Mouse (Mus musculus): ENCODE results near the gene Rnf121. TPM values are rescaled to one million over a fixed set of nuclear protein-coding genes. Genes with fewer than 3 reads are reported as not detected.

Gene Rnf121
- total and polyA plus RNA-seq, 3 experiments: 10.3 to 24.8 (median 20.4) TPM

- H3K9ac ChIP-seq (ENCODE audit: insufficient read depth, low read depth): no peak overlapping the region
- no peaks in the 10 kb centered on the region for H3K9me3 ChIP-seq (replicated peaks; ENCODE audit: low read length)
- no peak overlapping the region for H3K27ac ChIP-seq (ENCODE audit: insufficient read depth, low read depth)
- peak overlapping the region; percentile 42 to 55 (median 44) for H3K4me3 ChIP-seq (replicated peaks in 1 of 3; ENCODE audit: low read depth in 2 of 3, low read length in 2 of 3, poor library complexity in 1 of 3)
- H3K79me2 ChIP-seq (replicated peaks; ENCODE audit: control insufficient read depth, extremely low read depth, insufficient read depth, poor library complexity, severe bottlenecking): no peaks in the 10 kb centered on the region
- in situ Hi-C loops (cut with MboI; ENCODE audit: low pct_ligation_motif_present, low pct_unique_long_range_greater_than_20kb, low sequenced_read_pairs) (no loop called here), dilution Hi-C loops (cut with MboI; ENCODE audit: extremely low pct_ligation_motif_present, extremely low pct_unique_long_range_greater_than_20kb, low sequenced_read_pairs) (no loop called here)
- DNase-seq (ENCODE audit: extremely low read depth): peak; percentile 68
- peaks cover 0 to 18% of the 10 kb centered on the region in 2 experiments for H3K36me3 ChIP-seq (replicated peaks in 1 of 2; ENCODE audit: control insufficient read depth in 1 of 2, insufficient read depth in 1 of 2, low read length in 1 of 2)
- no peak for TF ChIP-seq SIN3A (IDR thresholded peaks at IDR 0.05; ENCODE audit: low read length)
- peak; percentile 38; the same call in 1 of the 2 replicates for TF ChIP-seq POLR2A (IDR thresholded peaks at IDR 0.05; ENCODE audit: low read depth, low read length)
- H3K4me1 ChIP-seq (ENCODE audit: control insufficient read depth in 1 of 2, insufficient read depth in 2 of 2): peaks cover 0 to 25% of the 10 kb centered on the region in 2 experiments; a peak in 3 of 4 replicates
- no peaks in the 10 kb centered on the region for H3K27me3 ChIP-seq (replicated peaks)
- no peak overlapping the region for H3K4me2 ChIP-seq (ENCODE audit: insufficient read depth, low read depth, poor library complexity, severe bottlenecking)
These were observed 37.4 kb upstream of the Rnf121 start for GRCm38 (mm10) chr7:102102696-102103095.

DNA sequence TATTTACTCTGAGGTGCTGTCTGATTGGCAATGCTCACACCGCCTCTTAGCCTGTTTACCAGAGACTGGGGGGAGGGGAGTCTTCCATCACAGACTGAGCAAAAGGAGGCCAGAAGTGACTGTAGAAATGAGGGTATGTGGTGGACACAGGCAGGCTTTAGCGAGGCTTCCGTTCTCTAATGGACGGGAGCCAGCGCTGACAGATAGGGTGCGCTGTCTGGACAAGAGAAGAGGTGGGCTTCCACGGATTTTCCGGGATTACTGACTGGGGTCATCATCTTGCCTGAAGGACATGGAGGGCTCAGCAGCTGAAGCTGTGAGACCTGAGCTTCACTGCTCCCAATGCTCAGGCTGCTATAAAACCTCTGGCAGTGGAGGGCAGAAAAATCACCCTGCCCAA, 37.0 kb upstream of the Rnf121 start:
- Histone ChIP-seq H3K79me2 (replicated peaks; ENCODE audit: control insufficient read depth, extremely low read depth, insufficient read depth, poor library complexity, severe bottlenecking) (no peaks in the 10 kb centered on the region), H3K36me3 (replicated peaks in 1 of 2; ENCODE audit: control insufficient read depth in 1 of 2, insufficient read depth in 1 of 2, low read length in 1 of 2) (peaks cover 0 to 22% of the 10 kb centered on the region in 2 experiments), H3K4me2 (ENCODE audit: insufficient read depth, low read depth, poor library complexity, severe bottlenecking) (no peak overlapping the region), H3K4me3 (replicated peaks in 1 of 3; ENCODE audit: low read depth in 2 of 3, low read length in 2 of 3, poor library complexity in 1 of 3) (peak overlapping the region; percentile 35 to 55 (median 44)), H3K27ac (ENCODE audit: insufficient read depth, low read depth) (no peak overlapping the region), H3K4me1 (ENCODE audit: control insufficient read depth in 1 of 2, insufficient read depth in 2 of 2) (peaks cover 0 to 25% of the 10 kb centered on the region in 2 experiments; a peak in 3 of 4 replicates), H3K9ac (ENCODE audit: insufficient read depth, low read depth) (no peak overlapping the region), H3K9me3 (replicated peaks; ENCODE audit: low read length) (no peaks in the 10 kb centered on the region), H3K27me3 (replicated peaks) (no peaks in the 10 kb centered on the region)
- in situ Hi-C loops (cut with MboI; ENCODE audit: low pct_ligation_motif_present, low pct_unique_long_range_greater_than_20kb, low sequenced_read_pairs): no loop called here
- peak; percentile 40 for DNase-seq (ENCODE audit: extremely low read depth)
- dilution Hi-C loops (cut with MboI; ENCODE audit: extremely low pct_ligation_motif_present, extremely low pct_unique_long_range_greater_than_20kb, low sequenced_read_pairs): no loop called here
- TF ChIP-seq CHD2 (IDR thresholded peaks at IDR 0.05; ENCODE audit: low read length): no peak
- no peak for TF ChIP-seq UBTF (IDR thresholded peaks at IDR 0.05; ENCODE audit: low read depth, low read length)
- TF ChIP-seq TCF12 (IDR thresholded peaks at IDR 0.05; ENCODE audit: low read depth, low read length): no peak
- no peak for TF ChIP-seq ZC3H11A (IDR thresholded peaks at IDR 0.05; ENCODE audit: low read depth, low read length)
- TF ChIP-seq E2F4 (IDR thresholded peaks at IDR 0.05; ENCODE audit: insufficient replicate concordance, low read depth, low read length): no peak
- no peak for TF ChIP-seq POLR2AphosphoS2 (IDR thresholded peaks at IDR 0.05; ENCODE audit: low read depth, low read length)
- TF ChIP-seq ETS1 (conservative IDR thresholded peaks at IDR 0.05; ENCODE audit: low read depth, low read length): no peak
- no peak for TF ChIP-seq KAT2A (IDR thresholded peaks at IDR 0.05; ENCODE audit: insufficient replicate concordance, low read length)
- no peak for TF ChIP-seq MYC (IDR thresholded peaks at IDR 0.05; ENCODE audit: low read depth, low read length)
- TF ChIP-seq SMC3 (IDR thresholded peaks at IDR 0.05; ENCODE audit: low read depth, low read length): no peak
- TF ChIP-seq EP300 (IDR thresholded peaks at IDR 0.05; ENCODE audit: low read length): no peak
- no peak for TF ChIP-seq POLR2A (IDR thresholded peaks at IDR 0.05; ENCODE audit: low read depth, low read length)
- TF ChIP-seq RCOR1 (conservative IDR thresholded peaks at IDR 0.05; ENCODE audit: low read depth, low read length): no peak
- TF ChIP-seq CTCF (conservative IDR thresholded peaks at IDR 0.05 in 1 of 2, IDR thresholded peaks at IDR 0.05 in 1 of 2; ENCODE audit: low read depth in 2 of 2, low read length in 2 of 2): no peak
- TF ChIP-seq GABPA (IDR thresholded peaks at IDR 0.05; ENCODE audit: insufficient replicate concordance, low read depth, low read length): no peak
- TF ChIP-seq ZMIZ1 (IDR thresholded peaks at IDR 0.05; ENCODE audit: low read depth, low read length): no peak
- no peak for TF ChIP-seq MAX (IDR thresholded peaks at IDR 0.05; ENCODE audit: low read length)
